Mouse (Mus musculus) adrenal gland, adult 2 months (tissue): ENCODE measurements at regions not wholly inside any gene's neighbourhood (a gene's known extent, or its start where the extent isn't known, plus 50 kb on each side); places are given as distances from the start of the nearest gene placed in this dataset.
A peak's percentile ranks its signal among the peaks of the same experiment; 100 is the strongest.

Experiments used
- DNase-seq: peaks from one replicate; pipeline ENCODE4 v3.0.0; 2021

GRCm38 (mm10) chr8:89646946-89647345, 603.0 kb upstream of the Sall1 start:
- DNase-seq: no peak

- no peak for DNase-seq
Observed at GRCm38 (mm10) chr8:89641339-89641738, 597.4 kb upstream of the Sall1 start.

- DNase-seq: no peak
Observed at GRCm38 (mm10) chr8:89634864-89635263, 590.9 kb upstream of the Sall1 start.

- no peak for DNase-seq
Observed at GRCm38 (mm10) chr8:89632304-89632703, 588.3 kb upstream of the Sall1 start.

- no peak for DNase-seq
Observed at GRCm38 (mm10) chr8:89630540-89630939, 586.6 kb upstream of the Sall1 start.

GRCm38 (mm10) chr8:89618089-89618488, 574.1 kb upstream of the Sall1 start:
- DNase-seq: no peak

GRCm38 (mm10) chr8:89615863-89616558, 572.0 kb upstream of the Sall1 start:
- DNase-seq: no peak

GRCm38 (mm10) chr8:89609074-89609473, 565.1 kb upstream of the Sall1 start:
- no peak for DNase-seq

- no peak for DNase-seq
Observed at GRCm38 (mm10) chr8:89605905-89606468, 562.0 kb upstream of the Sall1 start.

GRCm38 (mm10) chr8:89604461-89604860, 560.5 kb upstream of the Sall1 start:
- DNase-seq: no peak

- DNase-seq: no peak
Observed at GRCm38 (mm10) chr8:89596380-89596779, 552.4 kb upstream of the Sall1 start.

GRCm38 (mm10) chr8:89583091-89583490, 539.1 kb upstream of the Sall1 start:
- no peak for DNase-seq

GRCm38 (mm10) chr8:89582566-89582965, 538.6 kb upstream of the Sall1 start:
- DNase-seq: no peak

- peak; percentile 67 for DNase-seq
Observed at GRCm38 (mm10) chr8:89571816-89572215, 527.9 kb upstream of the Sall1 start.

- no peak for DNase-seq
Observed at GRCm38 (mm10) chr8:89570639-89571325, 526.8 kb upstream of the Sall1 start.

GRCm38 (mm10) chr8:89569406-89569805, 525.4 kb upstream of the Sall1 start:
- DNase-seq: no peak

- no peak for DNase-seq
Observed at GRCm38 (mm10) chr8:89568641-89569040, 524.7 kb upstream of the Sall1 start.

- no peak for DNase-seq
Observed at GRCm38 (mm10) chr8:89566986-89567385, 523.0 kb upstream of the Sall1 start.

GRCm38 (mm10) chr8:89566461-89566860, 522.5 kb upstream of the Sall1 start:
- DNase-seq: no peak

- no peak for DNase-seq
Observed at GRCm38 (mm10) chr8:89565147-89565826, 521.3 kb upstream of the Sall1 start.

GRCm38 (mm10) chr8:89563544-89563943, 519.6 kb upstream of the Sall1 start:
- no peak for DNase-seq

- no peak for DNase-seq
Observed at GRCm38 (mm10) chr8:89562597-89562996, 518.6 kb upstream of the Sall1 start.

- DNase-seq: no peak
Observed at GRCm38 (mm10) chr8:89541231-89541630, 497.3 kb upstream of the Sall1 start.
